Mouse (Mus musculus) testis, adult 2 months (tissue): ENCODE results near the gene Syt8.

ENCODE experiments used
- CTCF ChIP-seq: fragments of 200-500 bp; IDR thresholded peaks from 2 replicates; pipeline ENCODE4 v1.5.1; 2012; ENCODE audit warnings: low read depth, mild to moderate bottlenecking, inconsistent platforms, low read length, moderate library complexity; ENCODE audit not compliant: control insufficient read depth, insufficient read depth, insufficient replicate concordance
- POLR2A ChIP-seq: fragments of 200-500 bp; IDR thresholded peaks from 2 replicates; pipeline ENCODE4 v1.6.1; 2012; ENCODE audit warnings: low read depth, mild to moderate bottlenecking, inconsistent platforms, low read length, moderate library complexity; ENCODE audit not compliant: control insufficient read depth

- TF ChIP-seq CTCF = no peak
- no peak for TF ChIP-seq POLR2A
Observed at GRCm38 (mm10) chr7:142413285-142413684, 21.4 kb upstream of the Syt8 start.
